ENCODE assay signal across 8 mouse cellular contexts in genomic region chr2:115385207-115386168, GRCm38 (mm10).
DNase-seq lines count a peak whose midpoint lies in the region; ATAC-seq lines count a peak whose summit lies in the region.

No protein-coding gene starts in this region.

- peak; percentile 24 for DNase-seq in neural tube, embryonic 10.5 days (ENCODE audit: extremely low spot score, low spot score)
- no peak for DNase-seq in left cerebral cortex, adult 8-10 months (ENCODE audit: low spot score in 2 of 2)
- no peak for DNase-seq in layer of hippocampus, postnatal 36 days

- no peak overlapping the region for H3K4me2 ChIP-seq in neural tube, embryonic 15.5 days
- peak overlapping the region; percentile 44 for H3K4me2 ChIP-seq in heart, embryonic 15.5 days
- peak overlapping the region; percentile 28 for H3K4me2 ChIP-seq in limb, embryonic 13.5 days (replicated peaks)
- H3K4me2 ChIP-seq in stomach, embryonic 16.5 days (ENCODE audit: low read depth, low read length), result peak overlapping the region; percentile 34

- peaks cover 10% of the 10 kb centered on the region for H3K27me3 ChIP-seq in neural tube, embryonic 15.5 days (replicated peaks)
- no peaks in the 10 kb centered on the region for H3K27me3 ChIP-seq in heart, embryonic 15.5 days
- peaks cover 37% of the 10 kb centered on the region for H3K27me3 ChIP-seq in limb, embryonic 13.5 days
- no peaks in the 10 kb centered on the region for H3K27me3 ChIP-seq in stomach, embryonic 16.5 days (ENCODE audit: control insufficient read depth, insufficient read depth, low read length)

- H3K9me3 ChIP-seq in neural tube, embryonic 15.5 days (replicated peaks), result no peaks in the 10 kb centered on the region
- H3K9me3 ChIP-seq in heart, embryonic 15.5 days (replicated peaks), result no peaks in the 10 kb centered on the region
- no peaks in the 10 kb centered on the region for H3K9me3 ChIP-seq in limb, embryonic 13.5 days
- no peaks in the 10 kb centered on the region for H3K9me3 ChIP-seq in stomach, embryonic 16.5 days (replicated peaks; ENCODE audit: control insufficient read depth, low read length)

- 37% methylated on average over 16 of the region's 16 CpGs for WGBS in neural tube, embryonic 15.5 days
- WGBS in heart, embryonic 15.5 days, result 26% methylated on average over 16 of the region's 16 CpGs
- WGBS in limb, embryonic 13.5 days, result 26% methylated on average over 16 of the region's 16 CpGs
- WGBS in stomach, embryonic 16.5 days, result 38% methylated on average over 16 of the region's 16 CpGs

- H3K4me1 ChIP-seq in neural tube, embryonic 15.5 days, result peaks cover 11% of the 10 kb centered on the region
- peaks cover 17% of the 10 kb centered on the region for H3K4me1 ChIP-seq in heart, embryonic 15.5 days (replicated peaks)
- peaks cover 20% of the 10 kb centered on the region for H3K4me1 ChIP-seq in limb, embryonic 13.5 days
- H3K4me1 ChIP-seq in stomach, embryonic 16.5 days (ENCODE audit: control insufficient read depth, insufficient read depth, low read length), result peaks cover 12% of the 10 kb centered on the region; the same call in 1 of the 2 replicates

- no peaks in the 10 kb centered on the region for H3K36me3 ChIP-seq in neural tube, embryonic 15.5 days
- H3K36me3 ChIP-seq in heart, embryonic 15.5 days, result no peaks in the 10 kb centered on the region
- H3K36me3 ChIP-seq in limb, embryonic 13.5 days, result no peaks in the 10 kb centered on the region
- H3K36me3 ChIP-seq in stomach, embryonic 16.5 days (ENCODE audit: control insufficient read depth, insufficient read depth, low read length), result no peaks in the 10 kb centered on the region

- no peak overlapping the region for H3K9ac ChIP-seq in neural tube, embryonic 15.5 days (replicated peaks)
- 0 out of 2 replicates have a peak overlapping the region, but pooled peaks have one; percentile 9 for H3K9ac ChIP-seq in heart, embryonic 15.5 days
- no peak overlapping the region for H3K9ac ChIP-seq in limb, embryonic 13.5 days
- peak overlapping the region; percentile 35; the same call in 1 of the 2 replicates for H3K9ac ChIP-seq in stomach, embryonic 16.5 days (ENCODE audit: low read length)

- H3K27ac ChIP-seq in neural tube, embryonic 15.5 days (replicated peaks), result no peak overlapping the region
- H3K27ac ChIP-seq in heart, embryonic 15.5 days, result peak overlapping the region; percentile 83
- H3K27ac ChIP-seq in limb, embryonic 13.5 days, result no peak overlapping the region
- peak overlapping the region; percentile 87 for H3K27ac ChIP-seq in stomach, embryonic 16.5 days (ENCODE audit: low read length)

- H3K4me3 ChIP-seq in neural tube, embryonic 15.5 days (replicated peaks), result no peak overlapping the region
- peak overlapping the region; percentile 14 for H3K4me3 ChIP-seq in heart, embryonic 15.5 days
- no peak overlapping the region for H3K4me3 ChIP-seq in limb, embryonic 13.5 days
- H3K4me3 ChIP-seq in stomach, embryonic 16.5 days (replicated peaks; ENCODE audit: low read length), result no peak overlapping the region

- ATAC-seq in neural tube, embryonic 15.5 days (ENCODE audit: low FRiP score), result no peak
- ATAC-seq in heart, embryonic 15.5 days (replicated peaks; ENCODE audit: insufficient number of reproducible peaks, insufficient read depth, low FRiP score, low read depth), result peak; percentile 87
- ATAC-seq in limb, embryonic 13.5 days (ENCODE audit: low FRiP score, low read depth), result 0 out of 2 replicates have a peak, but pooled peaks have one; percentile 55
- ATAC-seq in stomach, embryonic 16.5 days (ENCODE audit: insufficient read depth, low FRiP score), result peak; percentile 78
- ATAC-seq in monocyte, adult 5-6 weeks (replicated peaks; ENCODE audit: insufficient number of reproducible peaks, low FRiP score, low TSS enrichment, poor library complexity, severe bottlenecking), result no peak

Comparison
In these comparisons a context has a peak if more than half of its experiments do, and no peak if none do; other contexts are left out.
1. ATAC-seq: peak in heart, embryonic 15.5 days (single experiment), limb, embryonic 13.5 days (single experiment) and stomach, embryonic 16.5 days (single experiment); none in neural tube, embryonic 15.5 days (single experiment) and monocyte, adult 5-6 weeks (single experiment).
2. H3K27ac ChIP-seq: peak in heart, embryonic 15.5 days (single experiment) and stomach, embryonic 16.5 days (single experiment); none in neural tube, embryonic 15.5 days (single experiment) and limb, embryonic 13.5 days (single experiment).
3. H3K9ac ChIP-seq: peak in heart, embryonic 15.5 days (single experiment) and stomach, embryonic 16.5 days (single experiment); none in neural tube, embryonic 15.5 days (single experiment) and limb, embryonic 13.5 days (single experiment).